30 mouse cellular contexts compared by ENCODE assay signal in genomic region chr14:87121868-87122267, GRCm38 (mm10). TPM values are rescaled to one million over a fixed set of nuclear protein-coding genes. Genes with fewer than 3 reads are reported as not detected.
DNase-seq lines count a peak whose midpoint lies in the region; ATAC-seq and TF ChIP-seq lines count a peak whose summit lies in the region.
"Had no signal": no experiment of that assay in that cellular context is flagged by ENCODE, and none has a peak within 500 bp of the region (broad histone marks: within the 10 kb centered on the region; RNA-seq: fewer than 3 reads in every experiment).

No protein-coding gene starts in this region.

- no peak overlapping the region for H3K27ac ChIP-seq in forebrain, embryonic 11.5 days (ENCODE audit: low read depth, low read length)
- no peak overlapping the region for H3K27ac ChIP-seq in forebrain, embryonic 15.5 days (replicated peaks)
- H3K27ac ChIP-seq in limb, embryonic 11.5 days (replicated peaks; ENCODE audit: low read depth, low read length), result no peak overlapping the region
- H3K27ac ChIP-seq in limb, embryonic 10.5 days, result no peak overlapping the region
- no peak overlapping the region for H3K27ac ChIP-seq in stomach, postnatal 0 days (replicated peaks)
- H3K27ac ChIP-seq: embryonic facial prominence, embryonic 12.5 days; heart, adult 2 months; heart, embryonic 10.5 days; heart, embryonic 13.5 days; hindbrain, embryonic 14.5 days; hindbrain, postnatal 0 days had no signal

- no peak for DNase-seq in forebrain, embryonic 11.5 days (ENCODE audit: low spot score)
- peak; percentile 17 for DNase-seq in limb, embryonic 11.5 days (ENCODE audit: low spot score)
- DNase-seq in limb, embryonic 10.5 days (ENCODE audit: low spot score), result no peak
- peak; percentile 52 for DNase-seq in brain, embryonic 14.5 days (ENCODE audit: low read depth)
- no peak for DNase-seq in stomach, postnatal 0 days (ENCODE audit: low spot score)
- no peak for DNase-seq in layer of hippocampus, postnatal 10 days (ENCODE audit: low spot score in 2 of 2)
- DNase-seq: adrenal gland, adult 2 months; adrenal gland, postnatal 14 days; B cell, adult 2 months; cerebellum, adult 11-12 months; cerebellum, adult 8-10 months; cerebellum, postnatal 10 days; cerebellum, postnatal 36 days; embryo, embryonic 11 days; gastrocnemius, postnatal 10 days; gastrocnemius, postnatal 36 days; heart, adult 2 months; heart, postnatal 14 days; heart, postnatal 4 days had no signal

- no peak for TF ChIP-seq CTCF in brain, embryonic 14.5 days (IDR thresholded peaks at IDR 0.05; ENCODE audit: borderline replicate concordance, extremely low read depth, insufficient read depth, insufficient read length)
- no peak for TF ChIP-seq CTCF in stomach, postnatal 0 days (IDR thresholded peaks at IDR 0.05; ENCODE audit: low read depth)

- no peak overlapping the region for H3K4me2 ChIP-seq in forebrain, embryonic 11.5 days (ENCODE audit: low read depth, low read length, severe bottlenecking)
- H3K4me2 ChIP-seq in forebrain, embryonic 15.5 days (replicated peaks), result no peak overlapping the region
- no peak overlapping the region for H3K4me2 ChIP-seq in limb, embryonic 11.5 days (ENCODE audit: low read depth, severe bottlenecking)
- H3K4me2 ChIP-seq in stomach, postnatal 0 days (replicated peaks; ENCODE audit: low read depth), result no peak overlapping the region
- H3K4me2 ChIP-seq: embryonic facial prominence, embryonic 12.5 days; heart, embryonic 13.5 days; hindbrain, embryonic 14.5 days had no signal

- peak; percentile 51; the same call in 1 of the 2 replicates for ATAC-seq in forebrain, embryonic 11.5 days (replicated peaks; ENCODE audit: low FRiP score)
- no peak for ATAC-seq in forebrain, embryonic 15.5 days (replicated peaks)
- ATAC-seq in limb, embryonic 11.5 days (ENCODE audit: insufficient number of reproducible peaks, low FRiP score, low TSS enrichment, low read depth), result no peak
- no peak for ATAC-seq in stomach, postnatal 0 days (ENCODE audit: low FRiP score, low TSS enrichment)
- ATAC-seq: hindbrain, postnatal 0 days; inflammation-experienced regulatory T-cells, adult 6 months; intestine, embryonic 16.5 days had no signal

- no peak for TF ChIP-seq EP300 in stomach, postnatal 0 days (optimal IDR thresholded peaks at IDR 0.05)

- no peak overlapping the region for H3K9ac ChIP-seq in forebrain, embryonic 11.5 days (ENCODE audit: low read length)
- H3K9ac ChIP-seq in forebrain, embryonic 15.5 days (replicated peaks), result no peak overlapping the region
- no peak overlapping the region for H3K9ac ChIP-seq in limb, embryonic 11.5 days (ENCODE audit: low read length)
- no peak overlapping the region for H3K9ac ChIP-seq in stomach, postnatal 0 days (ENCODE audit: low read length)
- H3K9ac ChIP-seq: embryonic facial prominence, embryonic 12.5 days; heart, embryonic 13.5 days; hindbrain, embryonic 14.5 days had no signal

- H3K4me3 ChIP-seq in forebrain, embryonic 11.5 days (ENCODE audit: low read depth, low read length), result no peak overlapping the region
- H3K4me3 ChIP-seq in forebrain, embryonic 15.5 days, result no peak overlapping the region
- no peak overlapping the region for H3K4me3 ChIP-seq in limb, embryonic 11.5 days (ENCODE audit: low read depth, low read length)
- no peak overlapping the region for H3K4me3 ChIP-seq in limb, embryonic 10.5 days
- H3K4me3 ChIP-seq in stomach, postnatal 0 days (ENCODE audit: low read depth, low read length), result no peak overlapping the region
- H3K4me3 ChIP-seq: embryonic facial prominence, embryonic 12.5 days; erythroblast, embryonic 14.5 days; heart, adult 2 months; heart, embryonic 10.5 days; heart, embryonic 13.5 days had no signal

- no peaks in the 10 kb centered on the region for H3K36me3 ChIP-seq in forebrain, embryonic 11.5 days (ENCODE audit: control insufficient read depth, insufficient read depth, low read length)
- no peaks in the 10 kb centered on the region for H3K36me3 ChIP-seq in forebrain, embryonic 15.5 days
- H3K36me3 ChIP-seq in limb, embryonic 11.5 days (ENCODE audit: control insufficient read depth, insufficient read depth, low read length), result no peaks in the 10 kb centered on the region
- 0 out of 2 replicates have a peak, but pooled peaks cover 5% of the 10 kb centered on the region for H3K36me3 ChIP-seq in limb, embryonic 10.5 days
- no peaks in the 10 kb centered on the region for H3K36me3 ChIP-seq in stomach, postnatal 0 days (ENCODE audit: control insufficient read depth, insufficient read depth, low read length)
- H3K36me3 ChIP-seq: embryonic facial prominence, embryonic 12.5 days; heart, embryonic 10.5 days; heart, embryonic 13.5 days had no signal

- 33% methylated on average over 6 of the region's 6 CpGs for WGBS in forebrain, embryonic 11.5 days
- 17% methylated on average over 6 of the region's 6 CpGs for WGBS in forebrain, embryonic 15.5 days
- WGBS in limb, embryonic 11.5 days, result 59% methylated on average over 6 of the region's 6 CpGs
- 73% methylated on average over 6 of the region's 6 CpGs for WGBS in limb, embryonic 10.5 days
- WGBS in stomach, postnatal 0 days, result 55% methylated on average over 6 of the region's 6 CpGs

- H3K9me3 ChIP-seq in forebrain, embryonic 11.5 days (ENCODE audit: control insufficient read depth, low read length), result no peaks in the 10 kb centered on the region
- no peaks in the 10 kb centered on the region for H3K9me3 ChIP-seq in forebrain, embryonic 15.5 days
- no peaks in the 10 kb centered on the region for H3K9me3 ChIP-seq in limb, embryonic 11.5 days (ENCODE audit: control insufficient read depth, low read length)
- no peaks in the 10 kb centered on the region for H3K9me3 ChIP-seq in limb, embryonic 10.5 days (replicated peaks)
- no peaks in the 10 kb centered on the region for H3K9me3 ChIP-seq in stomach, postnatal 0 days (ENCODE audit: control insufficient read depth, low read length)
- H3K9me3 ChIP-seq: embryonic facial prominence, embryonic 12.5 days; G1E; heart, embryonic 10.5 days; heart, embryonic 13.5 days had no signal

- no peak for TF ChIP-seq POLR2A in brain, embryonic 14.5 days (IDR thresholded peaks at IDR 0.05; ENCODE audit: borderline replicate concordance, extremely low read depth, insufficient read depth, insufficient read length, poor library complexity, severe bottlenecking)

- no peaks in the 10 kb centered on the region for H3K27me3 ChIP-seq in forebrain, embryonic 11.5 days (ENCODE audit: control insufficient read depth, insufficient read depth, low read length)
- no peaks in the 10 kb centered on the region for H3K27me3 ChIP-seq in forebrain, embryonic 15.5 days
- no peaks in the 10 kb centered on the region for H3K27me3 ChIP-seq in limb, embryonic 11.5 days (ENCODE audit: control insufficient read depth, insufficient read depth, low read length)
- no peaks in the 10 kb centered on the region for H3K27me3 ChIP-seq in limb, embryonic 10.5 days (ENCODE audit: low read depth, poor library complexity, severe bottlenecking)
- no peaks in the 10 kb centered on the region for H3K27me3 ChIP-seq in stomach, postnatal 0 days (ENCODE audit: control insufficient read depth, insufficient read depth, low read length)
- H3K27me3 ChIP-seq: CH12.LX; embryonic facial prominence, embryonic 12.5 days; heart, embryonic 13.5 days had no signal

- H3K4me1 ChIP-seq in forebrain, embryonic 11.5 days (replicated peaks; ENCODE audit: control insufficient read depth, insufficient read depth, low read length), result no peaks in the 10 kb centered on the region; the same call in 1 of the 2 replicates
- H3K4me1 ChIP-seq in forebrain, embryonic 15.5 days, result no peaks in the 10 kb centered on the region
- no peaks in the 10 kb centered on the region for H3K4me1 ChIP-seq in limb, embryonic 11.5 days (ENCODE audit: control insufficient read depth, insufficient read depth, low read length)
- H3K4me1 ChIP-seq in limb, embryonic 10.5 days, result 0 out of 2 replicates have a peak, but pooled peaks cover 2% of the 10 kb centered on the region
- no peaks in the 10 kb centered on the region for H3K4me1 ChIP-seq in stomach, postnatal 0 days (replicated peaks; ENCODE audit: control insufficient read depth, insufficient read depth)
- H3K4me1 ChIP-seq: heart, embryonic 10.5 days; heart, embryonic 13.5 days had no signal

RNA-seq across cellular contexts. Expression of gene Diaph3, which starts 19.2 kb away (rescaled TPM):
- polyA plus RNA-seq in forebrain, embryonic 11.5 days (2014; fragmentation: Nextera tagmentation; extraction: Ambion mirVana), result 14.1 and 14.9 TPM in 2 replicates
- polyA plus RNA-seq in forebrain, embryonic 15.5 days (2015; fragmentation: Nextera tagmentation; extraction: Ambion mirVana), result 6.4 and 7.3 TPM in 2 replicates
- polyA plus RNA-seq in limb, embryonic 11.5 days (2014; fragmentation: Nextera tagmentation; extraction: Ambion mirVana), result 12.6 and 13.8 TPM in 2 replicates
- polyA plus RNA-seq in limb, embryonic 10.5 days (2016; fragmentation: Nextera tagmentation; extraction: Ambion mirVana), result 10.7 and 12.6 TPM in 2 replicates
- 2.8 and 2.9 TPM in 2 replicates for polyA plus RNA-seq in brain, embryonic 14.5 days (2012; rRNA removed)
- polyA plus RNA-seq in stomach, postnatal 0 days (2015; fragmentation: Nextera tagmentation; extraction: Ambion mirVana), result 2.3 and 3.5 TPM in 2 replicates
- total RNA-seq in layer of hippocampus, postnatal 10 days (2021), result 1 to 10 TPM; 6.8 to 7.6 TPM

Comparison
In these comparisons a context has a peak if more than half of its experiments do, and no peak if none do; other contexts are left out.
1. DNase-seq: peak in limb, embryonic 11.5 days (single experiment) and brain, embryonic 14.5 days (single experiment); none in forebrain, embryonic 11.5 days (single experiment), limb, embryonic 10.5 days (single experiment), stomach, postnatal 0 days (single experiment) and layer of hippocampus, postnatal 10 days (0 of 2).